Mouse (Mus musculus): ENCODE results near the gene Dlst.

- TF ChIP-seq POLR2A (IDR thresholded peaks at IDR 0.05; ENCODE audit: low read depth, low read length) (no peak), CTCF (IDR thresholded peaks at IDR 0.05; ENCODE audit: borderline replicate concordance, insufficient read depth, low read length) (no peak)
These were observed 36.2 kb downstream of the Dlst start for GRCm38 (mm10) chr12:85146881-85147280.
